ENCODE assay signal across 8 mouse cellular contexts in the genomic region with DNA sequence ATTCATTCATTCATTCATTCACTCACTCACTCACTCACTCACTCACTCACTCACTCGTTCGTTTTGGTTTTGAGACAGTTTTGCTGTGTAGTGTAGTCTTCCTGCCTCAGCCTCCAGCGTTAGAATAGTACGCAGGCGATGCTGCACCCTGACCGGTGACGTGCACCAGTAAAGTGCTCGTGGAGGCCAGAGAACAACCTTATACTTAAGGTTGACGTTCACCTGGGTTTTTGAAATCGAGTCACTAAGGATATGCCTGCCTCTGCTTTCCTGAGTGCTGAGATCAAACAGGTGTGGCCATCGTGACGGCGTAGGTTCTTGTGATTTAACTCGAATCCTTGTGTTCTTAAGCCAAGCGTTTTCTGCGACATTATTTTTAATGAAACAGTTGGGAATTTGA. TPM values are rescaled to one million over a fixed set of nuclear protein-coding genes. Genes with fewer than 3 reads are reported as not detected.
DNase-seq lines count a peak whose midpoint lies in the region; ATAC-seq and TF ChIP-seq lines count a peak whose summit lies in the region.

No protein-coding gene starts in this region.

- peak overlapping the region; percentile 91; the same call in 1 of the 2 replicates for H3K9ac ChIP-seq in kidney, embryonic 14.5 days (ENCODE audit: low read depth, low read length)
- peak overlapping the region; percentile 85 for H3K9ac ChIP-seq in forebrain, embryonic 15.5 days (replicated peaks)
- peak overlapping the region; percentile 62 for H3K9ac ChIP-seq in limb, embryonic 13.5 days

- TF ChIP-seq POLR2A in myocyte (IDR thresholded peaks at IDR 0.05; ENCODE audit: insufficient read length, low read depth) = no peak

- H3K9me3 ChIP-seq in kidney, embryonic 14.5 days (ENCODE audit: control insufficient read depth, low read length) = no peaks in the 10 kb centered on the region
- no peaks in the 10 kb centered on the region for H3K9me3 ChIP-seq in forebrain, embryonic 15.5 days
- H3K9me3 ChIP-seq in limb, embryonic 13.5 days = no peaks in the 10 kb centered on the region

- H3ac ChIP-seq in myocyte (ENCODE audit: control insufficient read depth, insufficient read length) = no peak overlapping the region

- intact Hi-C loops in left cerebral cortex, postnatal 25 days (cut with DNase I) = loop anchor here (5.0 kb wide), 1 partner anchor 92 kb away; a partner anchor contains a TSS

- WGBS in kidney, embryonic 14.5 days = 32% methylated on average over 16 of the region's 16 CpGs
- 27% methylated on average over 16 of the region's 16 CpGs for WGBS in forebrain, embryonic 15.5 days
- 25% methylated on average over 16 of the region's 16 CpGs for WGBS in limb, embryonic 13.5 days

- peaks cover 33% of the 10 kb centered on the region for H3K79me2 ChIP-seq in myocyte (ENCODE audit: control insufficient read depth, insufficient read depth)

- no peaks in the 10 kb centered on the region for H3K4me1 ChIP-seq in kidney, embryonic 14.5 days (ENCODE audit: control insufficient read depth, insufficient read depth, low read length)
- H3K4me1 ChIP-seq in forebrain, embryonic 15.5 days = peaks cover 19% of the 10 kb centered on the region
- H3K4me1 ChIP-seq in limb, embryonic 13.5 days = peaks cover 7% of the 10 kb centered on the region

- H3K27me3 ChIP-seq in kidney, embryonic 14.5 days (ENCODE audit: control insufficient read depth, insufficient read depth, low read length) = no peaks in the 10 kb centered on the region
- no peaks in the 10 kb centered on the region for H3K27me3 ChIP-seq in forebrain, embryonic 15.5 days
- H3K27me3 ChIP-seq in limb, embryonic 13.5 days = no peaks in the 10 kb centered on the region
- no peaks in the 10 kb centered on the region for H3K27me3 ChIP-seq in myocyte (ENCODE audit: control insufficient read depth, insufficient read depth, insufficient read length)

- ATAC-seq in kidney, embryonic 14.5 days (ENCODE audit: low FRiP score, low TSS enrichment) = peak; percentile 60
- ATAC-seq in forebrain, embryonic 15.5 days (replicated peaks) = peak; percentile 42
- peak; percentile 10; the same call in 1 of the 2 replicates for ATAC-seq in limb, embryonic 13.5 days (ENCODE audit: low FRiP score, low read depth)

- no peaks in the 10 kb centered on the region; the same call in 1 of the 2 replicates for H3K36me3 ChIP-seq in kidney, embryonic 14.5 days (ENCODE audit: control insufficient read depth, insufficient read depth, low read length)
- H3K36me3 ChIP-seq in forebrain, embryonic 15.5 days = no peaks in the 10 kb centered on the region
- H3K36me3 ChIP-seq in limb, embryonic 13.5 days = peaks cover 3% of the 10 kb centered on the region; the same call in 1 of the 2 replicates
- H3K36me3 ChIP-seq in myocyte (ENCODE audit: control insufficient read depth, insufficient read depth) = no peaks in the 10 kb centered on the region

- 0 out of 2 replicates have a peak overlapping the region, but pooled peaks have one; percentile 3 for H3K27ac ChIP-seq in kidney, embryonic 14.5 days (ENCODE audit: low read depth, low read length)
- H3K27ac ChIP-seq in forebrain, embryonic 15.5 days (replicated peaks) = no peak overlapping the region
- peak overlapping the region; percentile 6; the same call in 1 of the 2 replicates for H3K27ac ChIP-seq in limb, embryonic 13.5 days

- peak overlapping the region; percentile 48 for H3K4me2 ChIP-seq in kidney, embryonic 14.5 days (replicated peaks; ENCODE audit: low read depth, low read length)
- H3K4me2 ChIP-seq in forebrain, embryonic 15.5 days (replicated peaks) = peak overlapping the region; percentile 52
- H3K4me2 ChIP-seq in limb, embryonic 13.5 days (replicated peaks) = peak overlapping the region; percentile 68
- peak overlapping the region; percentile 91 for H3K4me2 ChIP-seq in myocyte (ENCODE audit: low read depth)

- H3K4me3 ChIP-seq in kidney, embryonic 14.5 days (ENCODE audit: low read length) = peak overlapping the region; percentile 82
- H3K4me3 ChIP-seq in forebrain, embryonic 15.5 days = peak overlapping the region; percentile 81
- H3K4me3 ChIP-seq in limb, embryonic 13.5 days = peak overlapping the region; percentile 93
- H3K4me3 ChIP-seq in myocyte = peak overlapping the region; percentile 92

- DNase-seq in kidney, adult 9 months = no peak
- DNase-seq in T-cell, adult 2 months (ENCODE audit: low spot score) = peak; percentile 51
- no peak for DNase-seq in left cerebral cortex, postnatal 25 days (ENCODE audit: low spot score in 2 of 2)
- no peak for DNase-seq in layer of hippocampus, adult 8-10 months (ENCODE audit: low spot score in 2 of 2)

TF ChIP-seq in myocyte, 11 proteins besides CTCF, POLR2A, EP300 and RAD21:
- TF ChIP-seq MYOG (IDR thresholded peaks at IDR 0.05; ENCODE audit: control insufficient read depth in 1 of 3, insufficient read depth in 1 of 3, insufficient read length in 2 of 3, low read depth in 2 of 3) (no peak), CEBPB (IDR thresholded peaks at IDR 0.05; ENCODE audit: insufficient read depth, poor library complexity, severe bottlenecking) (no peak), POLR2AphosphoS2 (IDR thresholded peaks at IDR 0.05; ENCODE audit: insufficient read length, low read depth) (peak; percentile 12), TCF3 (IDR thresholded peaks at IDR 0.05; ENCODE audit: insufficient read length, low read depth) (no peak)

RNA-seq across cellular contexts. Expression of a gene that starts 0.6 kb away (rescaled TPM):
- polyA plus RNA-seq in kidney, embryonic 14.5 days (2014; fragmentation: Nextera tagmentation; extraction: Ambion mirVana) = 46.2 and 47.4 TPM in 2 replicates
- 28.3 and 30.9 TPM in 2 replicates for polyA plus RNA-seq in forebrain, embryonic 15.5 days (2015; fragmentation: Nextera tagmentation; extraction: Ambion mirVana)
- polyA plus RNA-seq in limb, embryonic 13.5 days (2015; fragmentation: Nextera tagmentation; extraction: Ambion mirVana) = 43.3 TPM in 2 replicates
- 20.7 TPM for polyA plus RNA-seq in myocyte (2012; fragmentation: generic; extraction: Trizol)
- total RNA-seq in left cerebral cortex, postnatal 25 days (2021) = 10 to 100 TPM; 13.3 to 13.9 TPM
- total RNA-seq in layer of hippocampus, adult 8-10 months (2022) = 10 to 100 TPM; 16.2 to 20.5 (median 19.7) TPM

RNA-seq across cellular contexts. Expression of a gene that starts 56.1 kb away (rescaled TPM):
- polyA plus RNA-seq in kidney, embryonic 14.5 days (2014; fragmentation: Nextera tagmentation; extraction: Ambion mirVana) = 17.9 and 22.8 TPM in 2 replicates
- polyA plus RNA-seq in forebrain, embryonic 15.5 days (2015; fragmentation: Nextera tagmentation; extraction: Ambion mirVana) = 35.1 and 36.4 TPM in 2 replicates
- polyA plus RNA-seq in limb, embryonic 13.5 days (2015; fragmentation: Nextera tagmentation; extraction: Ambion mirVana) = 17.4 and 17.7 TPM in 2 replicates
- 14.3 TPM for polyA plus RNA-seq in myocyte (2012; fragmentation: generic; extraction: Trizol)
- 10 to 100 TPM; 55.0 to 59.4 TPM for total RNA-seq in left cerebral cortex, postnatal 25 days (2021)
- total RNA-seq in layer of hippocampus, adult 8-10 months (2022) = 10 to 100 TPM; 44.2 to 53.1 (median 49.4) TPM

Comparison
In these comparisons a context has a peak if more than half of its experiments do, and no peak if none do; other contexts are left out.
1. ATAC-seq: peak in every context shown above with its lines; median percentile 60 in kidney, embryonic 14.5 days; 42 in forebrain, embryonic 15.5 days; 10 in limb, embryonic 13.5 days.